Mouse (Mus musculus): Measurements from ENCODE around the gene Trrap.

DNA sequence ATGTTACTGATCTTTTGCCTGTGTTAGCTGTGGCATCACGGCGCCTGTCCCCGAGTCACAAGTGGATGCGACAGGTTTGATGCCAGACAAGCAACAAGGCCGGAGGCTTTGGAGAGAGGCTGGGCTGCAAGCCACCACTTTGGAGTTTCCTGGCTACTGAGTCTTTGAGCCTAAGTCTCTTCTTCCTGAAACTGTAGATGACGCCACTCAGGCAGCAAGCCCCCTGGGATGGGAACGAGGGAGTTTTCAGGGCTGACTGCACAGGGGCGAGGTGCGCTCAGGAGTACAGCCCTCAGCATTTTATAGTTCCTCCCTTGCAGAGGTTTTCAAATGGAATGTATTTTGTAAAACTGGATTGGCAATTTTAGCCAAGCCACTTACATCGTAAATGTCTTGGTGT is 134.3 kb downstream of the Trrap start:
- no peak for TF ChIP-seq CTCF (IDR thresholded peaks at IDR 0.05; ENCODE audit: low read depth)
- no peak for TF ChIP-seq EP300 (IDR thresholded peaks at IDR 0.05; ENCODE audit: low read depth)
